Mouse (Mus musculus) bone marrow, adult 2 months (tissue): ENCODE measurements at regions not wholly inside any gene's neighbourhood (a gene's known extent, or its start where the extent isn't known, plus 50 kb on each side); places are given as distances from the start of the nearest gene placed in this dataset.

Experiments used
- H3K27ac ChIP-seq: fragments of 200-500 bp; 2 replicates; pipeline ENCODE4 v1.5.1; 2012; ENCODE audit warnings: low read depth, mild to moderate bottlenecking, control low read depth, inconsistent platforms, low read length; ENCODE audit not compliant: control insufficient read depth, poor library complexity, insufficient read depth
- H3K4me1 ChIP-seq: fragments of 200-500 bp; 2 replicates; pipeline ENCODE4 v1.6.1; 2011; ENCODE audit warnings: low read length; ENCODE audit not compliant: control insufficient read depth, insufficient read depth
- H3K4me3 ChIP-seq: fragments of 200-500 bp; replicated peaks from 2 replicates; pipeline ENCODE3; 2011; ENCODE audit warnings: mild to moderate bottlenecking, low read depth, low read length, control low read depth; ENCODE audit not compliant: control insufficient read depth
- CTCF ChIP-seq: fragments of 200-500 bp; IDR thresholded peaks from 2 replicates; pipeline ENCODE4 v1.5.1; 2011; ENCODE audit warnings: low read length, control low read depth; ENCODE audit not compliant: control insufficient read depth, insufficient read depth
- POLR2A ChIP-seq: fragments of 200-500 bp; IDR thresholded peaks from 2 replicates; pipeline ENCODE4 v1.6.1; 2011; ENCODE audit warnings: low read depth, mild to moderate bottlenecking, control low read depth, low read length, borderline replicate concordance; ENCODE audit not compliant: control insufficient read depth
- WGBS: fragments of 180-500 bp; shearing (Covaris S2); methylation state at CpG from one replicate; pipeline ENCODE4 v1.1.7; 2018; 5-methylcytosine and 5-hydroxymethylcytosine counted together

- H3K4me1 ChIP-seq, result no peaks in the 10 kb centered on the region
- H3K4me3 ChIP-seq, result no peak overlapping the region
- 76% methylated on average over 1 of the region's 1 CpGs for WGBS
- TF ChIP-seq CTCF (no peak), POLR2A (no peak)
- H3K27ac ChIP-seq, result no peak overlapping the region
Measured at GRCm38 (mm10) chr3:80025795-80026194, 141.5 kb downstream of the Fam198b start.

GRCm38 (mm10) chr3:80033071-80033470, 148.7 kb downstream of the Fam198b start:
- TF ChIP-seq CTCF, result no peak
- no peak for TF ChIP-seq POLR2A
- no peaks in the 10 kb centered on the region for H3K4me1 ChIP-seq
- no peak overlapping the region for H3K27ac ChIP-seq
- no peak overlapping the region for H3K4me3 ChIP-seq
- 77% methylated on average over 3 of the region's 3 CpGs for WGBS

- H3K4me1 ChIP-seq, result no peaks in the 10 kb centered on the region
- TF ChIP-seq CTCF (no peak), POLR2A (no peak)
- WGBS, result 74% methylated on average over 11 of the region's 11 CpGs
- no peak overlapping the region for H3K27ac ChIP-seq
- H3K4me3 ChIP-seq, result no peak overlapping the region
Measured at GRCm38 (mm10) chr3:80038553-80039129, 154.3 kb downstream of the Fam198b start.

GRCm38 (mm10) chr3:80042756-80043484, 158.6 kb downstream of the Fam198b start:
- Histone ChIP-seq H3K4me3 (no peak overlapping the region), H3K27ac (no peak overlapping the region), H3K4me1 (no peaks in the 10 kb centered on the region)
- 51% methylated on average over 5 of the region's 5 CpGs for WGBS
- TF ChIP-seq CTCF (no peak), POLR2A (no peak)

GRCm38 (mm10) chr3:80049495-80050225, 165.3 kb downstream of the Fam198b start:
- WGBS, result 83% methylated on average over 5 of the region's 5 CpGs
- no peaks in the 10 kb centered on the region; the same call in 1 of the 2 replicates for H3K4me1 ChIP-seq

GRCm38 (mm10) chr3:80050920-80051319, 166.6 kb downstream of the Fam198b start:
- TF ChIP-seq CTCF (no peak), POLR2A (no peak)
- Histone ChIP-seq H3K27ac (no peak overlapping the region), H3K4me1 (no peaks in the 10 kb centered on the region; the same call in 1 of the 2 replicates), H3K4me3 (no peak overlapping the region)
- WGBS, result 71% methylated on average over 4 of the region's 4 CpGs

More at GRCm38 (mm10) chr3:80049495-80050225, 165.3 kb downstream of the Fam198b start:
- Histone ChIP-seq H3K4me3 (no peak overlapping the region), H3K27ac (no peak overlapping the region)
- TF ChIP-seq POLR2A, result no peak
- TF ChIP-seq CTCF, result no peak

- Histone ChIP-seq H3K4me3 (no peak overlapping the region), H3K4me1 (no peaks in the 10 kb centered on the region; the same call in 1 of the 2 replicates), H3K27ac (no peak overlapping the region)
- TF ChIP-seq POLR2A (no peak), CTCF (no peak)
- WGBS, result 15% methylated on average over 4 of the region's 4 CpGs
Measured at GRCm38 (mm10) chr3:80051963-80052362, 167.6 kb downstream of the Fam198b start.

GRCm38 (mm10) chr3:80052879-80053278, 168.5 kb downstream of the Fam198b start:
- Histone ChIP-seq H3K4me3 (no peak overlapping the region), H3K4me1 (no peaks in the 10 kb centered on the region; the same call in 1 of the 2 replicates), H3K27ac (no peak overlapping the region)
- TF ChIP-seq POLR2A (no peak), CTCF (no peak)
- 47% methylated on average over 3 of the region's 3 CpGs for WGBS
